Mouse (Mus musculus) heart, adult 8-10 months (tissue): ENCODE data around the gene Slc16a4. TPM values are rescaled to one million over a fixed set of nuclear protein-coding genes. Genes with fewer than 3 reads are reported as not detected.
"Not testable (repeated sequence)": the region's sequence is repeated elsewhere in the genome, so short reads cannot be mapped to it uniquely, and the experiment has no call there.

Source experiments
- DNase-seq: peaks from one replicate; pipeline ENCODE4 v3.0.0; 2022; ENCODE audit warnings: low spot score
- total RNA-seq, 4 experiments: library from RNA; stranded (reverse); gene quantifications; 2 replicates each; pipeline ENCODE4 v1.2.4; 2022

Gene Slc16a4
- total RNA-seq, 4 experiments from 2014 or later = 0.19 to 0.81 (median 0.44) TPM

DNA sequence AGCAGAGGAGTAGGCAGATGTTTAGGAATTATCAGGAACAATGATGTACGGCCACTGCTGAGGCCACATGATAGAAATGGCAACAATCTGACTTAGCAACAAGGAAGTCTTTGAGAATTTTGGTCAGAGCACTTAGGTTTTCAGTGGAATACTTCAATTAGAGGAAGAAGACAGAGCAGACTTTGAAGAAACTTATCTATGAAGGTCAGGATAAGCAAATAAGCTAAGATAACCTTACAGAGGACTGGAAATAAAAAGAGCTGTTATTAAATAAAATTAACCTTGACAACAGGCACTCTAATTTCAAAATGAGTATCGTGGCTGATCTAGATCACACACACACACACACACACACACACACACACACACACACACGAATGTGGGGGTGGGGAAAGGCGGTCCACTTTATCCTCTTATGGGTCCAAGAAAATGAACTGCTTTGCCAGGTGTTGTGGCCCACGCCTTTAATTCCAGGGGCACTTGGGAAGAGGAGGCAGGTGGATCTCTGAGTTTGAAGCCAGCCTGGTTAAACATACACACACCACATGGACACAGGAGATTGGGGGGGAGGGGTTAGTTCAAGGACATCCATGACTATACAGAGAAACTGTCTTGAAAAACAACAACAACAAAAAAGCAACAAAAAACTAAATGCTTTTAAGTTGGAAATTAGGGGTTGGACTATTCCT, 4.8 kb downstream of the Slc16a4 start:
- no peak for DNase-seq

DNA sequence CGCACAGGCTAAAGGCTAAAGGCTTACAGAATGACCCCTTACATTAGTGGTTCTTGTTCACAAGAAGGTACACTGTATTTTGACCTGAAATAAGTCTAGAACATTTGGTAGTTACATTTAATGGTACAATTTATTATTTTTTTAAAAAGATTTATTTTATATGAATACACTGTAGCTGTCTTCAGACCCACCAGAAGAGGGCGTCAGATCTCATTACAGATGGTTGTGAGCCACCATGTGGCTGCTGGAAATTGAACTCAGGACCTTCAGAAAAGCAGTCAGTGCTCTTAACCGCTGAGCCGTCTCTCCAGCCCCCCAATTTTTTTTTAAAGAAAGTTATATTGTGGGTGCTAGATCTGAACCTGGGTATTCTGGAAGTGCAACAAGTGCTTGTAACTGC, 5.9 kb downstream of the Slc16a4 start:
- DNase-seq = not testable (repeated sequence)

DNA sequence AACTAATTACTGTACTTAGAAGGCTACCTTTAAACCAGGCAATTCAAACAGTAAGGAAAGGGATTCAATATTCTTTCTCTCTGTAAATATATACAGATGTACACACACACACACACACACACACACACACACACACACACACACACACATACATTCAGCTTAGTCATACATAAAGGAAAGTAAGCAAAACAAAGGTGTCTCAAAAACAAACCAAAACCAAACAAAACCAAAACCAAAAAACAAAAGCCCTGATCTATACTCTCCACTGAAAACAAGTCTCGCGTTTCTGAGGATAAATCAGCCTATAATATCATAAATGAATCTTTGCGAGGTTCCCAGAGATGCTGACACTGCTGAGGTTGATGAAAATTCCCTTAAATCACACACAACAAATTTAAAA, 26.3 kb downstream of the Slc16a4 start:
- no peak for DNase-seq

DNA sequence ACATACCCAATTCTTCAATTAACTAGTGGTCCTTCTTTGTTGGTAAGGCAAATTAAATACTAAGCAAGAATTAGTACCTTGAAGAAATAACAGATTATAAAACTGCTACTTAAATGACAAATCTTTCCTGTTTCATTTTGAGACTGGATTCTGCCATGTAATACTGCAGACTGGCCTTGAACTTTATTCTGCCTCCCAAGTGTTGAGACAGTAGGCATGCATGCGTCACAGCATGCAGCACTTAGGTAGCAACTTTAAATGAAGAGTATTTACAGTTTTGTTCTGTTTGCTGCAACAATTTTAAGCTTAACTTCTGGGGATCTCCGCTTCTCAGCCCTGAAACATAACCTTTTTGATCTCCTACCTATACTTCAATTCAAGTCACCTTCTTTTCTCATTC, 30.1 kb downstream of the Slc16a4 start:
- DNase-seq = no peak

DNA sequence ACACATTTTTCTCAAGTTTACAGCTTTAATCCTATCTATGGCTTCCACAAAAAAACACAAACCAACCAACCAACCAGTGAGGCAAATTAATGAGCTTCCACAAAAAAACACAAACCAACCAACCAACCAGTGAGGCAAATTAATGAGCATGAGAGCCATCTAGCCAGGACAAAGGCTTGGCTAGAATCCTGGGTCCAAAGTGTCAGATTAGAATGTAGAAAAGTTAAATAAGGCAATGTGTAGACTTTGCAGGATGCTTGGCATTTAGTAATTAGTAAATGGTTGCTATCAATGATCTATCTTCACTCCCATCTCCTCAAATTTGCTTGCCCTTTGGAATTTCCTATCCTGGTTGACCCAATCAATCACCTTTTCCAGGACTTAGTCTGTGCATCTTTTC, 30.7 kb downstream of the Slc16a4 start:
- no peak for DNase-seq

DNA sequence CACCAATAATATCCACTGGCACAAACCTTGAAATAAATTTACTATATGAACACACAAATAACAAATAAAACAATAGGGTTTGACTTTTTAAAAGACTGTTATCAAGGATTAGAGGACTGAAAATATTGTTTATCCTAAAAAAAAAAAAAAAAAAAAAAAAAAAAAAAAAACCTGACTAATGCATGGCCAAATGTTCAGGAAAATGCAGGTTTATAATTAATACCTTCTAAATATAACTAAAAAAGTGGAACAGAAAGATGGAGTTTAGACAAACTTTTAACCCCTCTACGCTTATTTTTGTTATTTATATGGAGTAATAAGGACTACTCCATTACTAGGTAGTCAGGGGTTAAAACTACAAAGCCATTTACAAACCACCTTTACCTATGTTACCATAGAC, 35.4 kb downstream of the Slc16a4 start:
- no peak for DNase-seq

DNA sequence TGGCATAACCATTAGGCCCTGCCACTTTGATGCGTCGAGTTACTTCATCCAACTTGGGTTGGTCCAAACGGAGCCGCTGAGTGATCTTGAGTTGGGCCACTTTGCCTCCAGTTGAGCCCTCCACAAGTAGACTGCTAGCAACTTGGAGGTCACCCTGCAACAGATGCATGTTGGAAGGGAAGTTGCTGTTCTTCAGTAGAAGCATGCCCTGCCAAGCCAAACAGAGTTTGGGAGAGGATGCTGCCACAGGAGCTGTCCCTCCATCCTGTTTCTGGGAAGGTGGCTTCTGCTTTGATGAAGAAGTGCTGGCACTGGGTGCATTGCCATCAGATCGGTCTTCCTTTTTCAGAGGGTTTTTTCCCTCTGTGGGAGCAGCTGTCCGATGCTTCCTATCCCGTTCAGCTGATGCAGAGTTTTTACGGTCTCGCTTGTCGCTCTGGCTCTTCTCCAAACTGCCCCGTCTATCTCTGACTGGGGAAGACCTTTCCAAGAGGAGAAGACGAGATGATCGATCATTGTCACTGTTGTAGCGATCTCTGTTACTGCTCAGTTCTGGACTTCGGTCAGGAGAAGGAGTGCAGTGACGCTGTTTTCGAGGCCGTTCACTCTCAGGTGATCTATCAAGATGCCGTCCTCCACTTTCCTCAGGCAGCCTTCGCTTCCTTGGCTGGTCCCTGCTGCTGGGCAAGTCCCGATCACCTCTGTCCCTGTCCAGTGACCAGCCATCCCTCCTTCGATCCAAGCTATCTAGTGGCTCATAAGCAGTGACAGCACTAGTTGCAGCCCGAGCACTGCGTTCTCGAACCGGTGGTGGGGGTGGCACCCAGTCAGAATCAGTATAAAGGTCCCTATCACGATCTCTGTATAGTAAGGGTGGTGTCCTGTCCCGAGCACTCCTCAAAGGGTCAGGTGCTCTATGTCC, 39.7 kb downstream of the Slc16a4 start:
- DNase-seq = no peak

DNA sequence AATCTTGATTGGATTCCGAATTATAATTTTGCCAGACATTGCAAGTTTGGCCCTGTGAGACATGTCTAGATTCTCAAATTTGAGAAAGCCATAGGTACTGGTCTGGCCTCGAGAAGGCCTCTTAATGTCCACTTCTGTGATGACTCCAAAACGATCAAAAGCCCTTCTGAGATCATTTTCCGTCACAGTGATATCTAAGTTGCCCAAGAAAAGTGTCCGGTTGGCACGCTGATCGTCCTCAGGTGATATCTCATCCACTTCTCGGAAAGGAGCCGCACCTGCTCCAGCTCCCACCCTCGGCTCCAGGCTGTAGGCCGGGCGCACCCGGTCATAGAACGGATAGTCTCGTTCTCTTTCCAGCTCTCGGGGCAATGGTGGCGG, 40.7 kb downstream of the Slc16a4 start:
- no peak for DNase-seq

DNA sequence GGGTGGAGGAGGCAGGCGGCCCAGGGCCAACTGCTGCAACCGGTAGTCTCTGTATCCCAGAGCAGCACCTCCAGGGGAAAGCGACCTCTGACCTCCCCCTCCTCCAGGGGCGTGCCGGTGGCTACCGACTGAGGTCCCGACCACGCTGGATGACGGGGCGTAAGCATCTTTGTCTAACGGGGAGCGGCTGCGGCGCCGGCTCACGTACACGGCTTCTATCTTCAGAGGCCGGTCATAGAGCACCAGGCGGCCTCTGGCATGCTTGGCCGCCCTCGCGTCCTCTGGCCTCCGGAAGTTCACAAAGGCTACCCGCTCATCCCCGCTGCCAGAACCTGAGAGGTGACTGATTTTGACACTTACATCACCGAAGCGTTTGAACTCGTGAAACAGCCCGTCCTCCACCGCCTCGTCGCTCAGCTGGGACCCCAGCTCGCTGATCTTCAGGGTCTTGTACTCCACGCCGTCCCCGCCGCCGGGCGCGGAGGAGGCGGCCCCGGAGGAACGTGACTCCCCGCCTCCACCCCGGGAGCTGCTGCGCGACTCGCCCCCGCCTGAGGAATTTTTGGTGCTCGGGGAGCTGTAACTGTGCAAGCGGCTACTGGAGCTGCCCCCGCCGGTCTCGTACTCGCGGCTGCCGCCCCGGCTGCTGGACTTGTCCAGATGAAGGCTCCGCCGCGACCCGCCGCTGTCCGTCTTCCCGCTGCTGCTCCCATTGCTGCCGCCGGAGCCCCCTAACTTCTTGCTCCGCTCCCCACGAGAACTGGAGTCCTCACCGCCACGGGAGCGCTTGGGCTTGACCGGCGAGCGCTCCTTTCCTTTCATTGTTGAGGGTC, 41.3 kb downstream of the Slc16a4 start:
- DNase-seq = peak; percentile 27

DNA sequence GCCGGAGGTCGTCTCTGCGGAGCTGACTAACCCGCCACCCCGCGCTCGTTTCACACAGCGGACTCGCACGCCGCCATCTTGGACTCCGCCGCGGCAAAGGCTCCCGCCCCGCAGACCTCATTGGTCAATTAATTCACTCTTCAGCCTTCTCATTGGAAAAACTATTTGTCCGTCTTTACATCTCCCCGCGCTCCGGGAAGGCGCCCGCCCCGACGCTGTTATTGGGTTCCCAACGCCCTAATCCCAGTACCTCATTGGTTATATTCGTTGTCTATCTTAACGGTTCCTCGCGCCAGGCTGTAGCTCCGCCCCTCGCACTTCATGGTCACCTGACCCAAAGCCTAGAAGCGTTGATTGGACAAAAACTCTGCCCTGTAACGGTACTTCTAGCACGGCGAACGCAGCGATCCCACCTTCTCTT, 41.9 kb downstream of the Slc16a4 start:
- DNase-seq = peak; percentile 99

DNA sequence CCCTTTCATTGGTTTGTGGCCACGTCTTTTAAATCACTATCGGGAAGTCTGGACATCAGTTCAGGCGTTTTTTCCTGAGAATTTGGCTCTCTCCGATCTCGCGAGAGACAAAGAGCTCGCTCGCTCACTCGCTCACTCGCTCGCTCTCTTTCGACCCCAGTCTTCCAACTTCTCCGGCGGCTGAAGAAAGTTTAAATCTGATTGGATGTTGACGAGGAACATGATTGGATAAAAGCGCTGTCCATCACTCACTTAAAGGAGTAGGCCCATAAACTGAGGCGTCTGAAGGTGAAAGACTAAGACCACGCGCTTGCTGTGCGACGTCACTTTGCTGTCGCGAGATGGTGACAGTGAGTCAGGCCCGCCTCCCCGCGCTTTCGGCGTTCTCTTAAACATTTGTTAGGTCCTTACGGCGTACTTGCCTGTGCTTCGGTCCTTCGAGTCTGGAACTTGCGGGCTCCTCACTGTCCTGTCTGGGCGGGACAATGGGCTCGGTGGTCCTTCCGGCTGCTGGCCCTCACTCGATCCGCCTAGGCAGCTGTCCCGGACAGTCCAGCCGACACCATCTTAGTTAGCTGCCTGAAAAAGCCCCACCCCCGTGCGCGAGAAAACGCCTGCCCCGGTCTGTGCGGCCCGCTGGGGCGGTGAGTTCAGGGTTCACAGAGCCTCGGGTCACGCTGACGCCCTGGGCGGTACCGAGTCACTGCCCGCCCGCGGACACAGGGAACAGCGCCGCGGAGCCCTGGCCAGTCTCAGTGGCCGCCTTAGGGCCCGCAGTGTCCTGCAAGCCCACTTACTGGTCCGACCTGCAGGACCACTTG, 42.6 kb downstream of the Slc16a4 start, which contains the start of gene Rbm15:
TSS of gene Rbm15 (minus strand) at position 293 of the 821 bp plus-strand sequence.
- DNase-seq = peak; percentile 100

DNA sequence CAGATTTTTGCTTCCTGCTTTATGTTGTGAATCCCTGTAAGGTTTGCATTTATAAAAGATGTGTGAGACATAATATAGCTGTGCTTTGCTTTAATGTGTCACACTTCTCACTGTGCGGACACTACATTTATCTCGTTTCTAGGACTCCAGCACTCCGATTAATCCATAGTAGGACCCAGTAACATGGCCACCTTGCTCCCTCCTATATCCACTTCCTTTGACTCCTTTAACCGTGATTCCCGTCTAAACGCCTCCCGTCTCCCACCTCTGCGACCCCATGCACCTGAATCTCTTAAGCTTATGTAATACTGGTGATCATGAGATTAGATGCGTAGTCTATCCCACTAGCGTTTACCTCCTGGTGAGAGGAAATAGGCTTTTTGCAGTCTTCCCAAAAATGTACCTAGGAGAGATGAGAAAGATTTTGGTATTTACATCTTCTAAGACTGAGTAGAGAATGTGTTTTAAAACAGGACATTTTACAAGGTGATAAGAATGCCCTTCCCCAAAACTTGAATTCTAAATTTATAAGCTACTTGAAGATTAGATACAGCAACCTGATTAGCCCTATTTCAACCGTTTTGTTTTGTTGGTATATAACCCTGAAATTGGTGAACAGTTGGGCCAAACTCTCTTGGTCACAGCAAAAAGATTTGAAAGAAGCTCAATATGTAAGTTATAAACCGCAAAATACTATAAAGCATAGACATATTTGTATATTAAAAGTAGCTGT, 43.3 kb downstream of the Slc16a4 start:
- no peak for DNase-seq

DNA sequence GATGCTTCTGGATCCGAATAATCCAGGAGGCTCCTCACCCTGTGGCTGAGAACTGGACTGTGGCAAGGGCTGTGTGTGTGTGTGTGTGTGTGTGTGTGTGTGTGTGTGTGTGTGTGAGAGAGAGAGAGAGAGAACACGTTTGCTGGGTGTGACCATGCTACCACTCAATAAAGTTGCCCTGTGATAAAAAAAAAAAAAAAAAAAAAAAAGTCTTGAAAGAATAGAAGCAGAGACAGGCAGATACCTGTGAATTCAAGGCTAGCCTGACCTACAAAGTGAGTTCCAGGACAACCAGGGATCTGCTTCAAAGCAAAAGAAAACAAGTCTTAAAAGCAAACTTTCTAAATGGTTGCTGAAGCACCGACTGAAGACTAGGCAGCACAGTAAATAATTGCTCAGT, 52.9 kb downstream of the Slc16a4 start:
- no peak for DNase-seq

DNA sequence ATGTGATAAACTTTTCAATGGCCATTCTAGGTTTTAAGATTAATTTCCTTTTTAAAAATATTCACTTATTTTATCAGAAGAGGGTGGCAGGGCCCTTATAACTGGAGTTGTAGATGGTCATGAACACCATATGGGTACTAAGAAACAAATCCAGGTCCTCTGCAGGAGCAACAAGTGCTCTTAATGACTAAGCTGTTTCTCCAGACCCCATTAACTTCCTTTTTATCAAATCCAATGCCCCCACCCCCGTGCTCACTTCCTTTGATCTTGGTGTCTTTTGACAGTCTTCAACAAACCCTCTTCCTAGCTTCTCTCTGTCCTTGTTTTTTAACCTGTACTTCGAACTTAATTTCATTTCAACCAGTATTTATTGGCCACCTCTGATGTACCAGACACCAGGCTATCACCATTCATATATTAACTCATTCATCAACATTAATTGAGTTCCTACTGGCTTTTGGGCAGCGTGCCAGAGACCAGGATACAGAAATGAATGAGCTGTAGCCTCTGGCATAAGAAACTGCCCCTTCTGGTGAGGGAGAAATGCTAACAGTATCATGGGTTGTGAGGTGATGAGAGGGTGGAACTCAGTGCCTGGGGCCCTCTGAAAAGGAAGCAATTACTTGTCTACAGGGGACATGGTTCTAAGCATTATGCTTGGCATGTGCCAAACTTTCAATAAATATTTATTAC, 54.1 kb downstream of the Slc16a4 start:
- DNase-seq = no peak

DNA sequence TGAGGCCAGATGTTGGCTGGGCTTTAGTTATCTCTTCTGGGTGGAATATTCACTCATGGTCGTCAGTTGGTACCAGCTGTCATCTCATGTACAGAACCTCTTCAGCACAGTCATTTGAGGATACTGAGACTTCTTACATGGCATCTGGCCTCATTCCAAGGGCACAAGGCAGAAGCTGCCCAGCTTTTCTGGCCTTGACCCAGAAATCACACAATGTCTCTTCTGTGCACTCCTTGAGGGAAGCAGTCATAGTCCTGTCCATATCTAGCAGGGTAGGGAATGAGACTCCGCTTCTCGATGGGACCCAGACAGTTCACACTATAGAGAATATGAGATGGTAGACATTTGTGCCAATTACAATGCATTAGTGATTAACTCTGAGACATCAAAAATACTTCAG, 58.0 kb downstream of the Slc16a4 start:
- DNase-seq = no peak

DNA sequence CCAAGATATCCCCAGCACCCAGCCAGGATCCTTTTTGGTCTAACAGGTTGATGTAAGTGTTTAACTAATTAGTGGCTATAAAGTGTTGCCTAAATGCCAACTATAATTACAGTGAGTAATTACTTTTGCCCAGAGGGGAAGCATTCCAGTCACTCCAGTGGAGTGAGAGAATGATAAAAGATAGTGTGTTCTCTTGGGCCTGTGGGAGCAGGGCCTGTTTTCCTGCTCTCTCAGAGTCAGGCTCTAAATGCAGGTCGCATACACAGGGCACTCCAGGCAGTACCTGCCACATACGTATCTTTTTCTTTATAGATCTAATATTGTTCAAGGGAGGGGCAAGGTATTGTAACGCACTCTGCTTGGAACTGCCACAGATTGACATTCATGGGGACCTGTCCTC, 60.7 kb downstream of the Slc16a4 start:
- DNase-seq = no peak

DNA sequence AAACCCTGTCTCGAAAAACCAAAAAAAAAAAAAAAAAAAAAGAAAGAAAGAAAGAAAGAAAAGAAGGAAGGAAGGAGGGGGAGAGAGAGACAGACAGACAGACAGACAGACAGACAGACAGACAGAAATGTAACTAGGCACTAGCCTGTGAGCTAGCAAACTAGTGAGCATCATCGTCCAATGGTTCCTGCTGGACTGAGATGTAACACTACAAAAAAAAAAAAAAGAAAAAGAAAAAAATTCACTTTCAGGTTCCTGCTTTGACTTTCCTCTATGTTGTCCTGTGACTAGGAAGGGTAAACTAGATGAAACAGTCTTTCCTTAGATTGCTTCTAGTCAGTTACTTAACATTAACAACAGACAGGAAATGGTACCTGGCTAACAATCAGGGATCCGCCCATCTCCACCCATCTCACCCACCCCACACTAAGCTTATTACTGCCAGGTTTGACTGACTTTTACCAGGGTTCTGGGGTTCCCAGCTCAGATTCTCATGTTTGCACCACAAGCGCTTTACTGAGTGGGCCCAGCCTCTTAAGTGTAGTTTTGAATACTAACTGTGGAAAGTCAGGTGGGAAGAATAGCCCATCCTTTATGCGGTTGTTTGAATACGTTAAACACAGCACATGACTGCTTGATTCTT, 64.7 kb downstream of the Slc16a4 start:
- no peak for DNase-seq

DNA sequence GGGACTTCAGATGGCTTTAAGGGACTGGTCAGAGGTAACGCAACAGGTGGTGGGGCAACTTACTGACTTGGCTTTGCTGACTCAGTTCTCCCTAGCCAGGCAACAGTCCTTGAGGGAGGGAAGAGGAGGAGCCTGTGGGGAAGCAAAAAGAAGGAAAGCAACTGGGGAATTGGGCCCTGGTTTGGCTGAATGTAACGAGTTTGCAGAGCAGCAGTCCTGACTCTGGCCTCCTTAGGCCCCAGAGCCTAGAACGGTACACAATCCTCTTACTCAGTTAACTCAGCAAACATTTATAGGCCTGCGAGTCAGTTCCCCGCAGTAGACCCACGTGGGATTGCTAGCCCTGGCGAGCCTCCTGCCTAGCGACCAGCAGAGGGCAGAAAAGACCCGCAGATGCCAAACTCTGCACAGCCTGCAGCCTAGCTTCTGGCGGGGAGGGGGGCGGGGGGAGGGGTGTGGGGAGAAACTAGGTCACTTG, 66.0 kb downstream of the Slc16a4 start:
- DNase-seq = peak; percentile 72

DNA sequence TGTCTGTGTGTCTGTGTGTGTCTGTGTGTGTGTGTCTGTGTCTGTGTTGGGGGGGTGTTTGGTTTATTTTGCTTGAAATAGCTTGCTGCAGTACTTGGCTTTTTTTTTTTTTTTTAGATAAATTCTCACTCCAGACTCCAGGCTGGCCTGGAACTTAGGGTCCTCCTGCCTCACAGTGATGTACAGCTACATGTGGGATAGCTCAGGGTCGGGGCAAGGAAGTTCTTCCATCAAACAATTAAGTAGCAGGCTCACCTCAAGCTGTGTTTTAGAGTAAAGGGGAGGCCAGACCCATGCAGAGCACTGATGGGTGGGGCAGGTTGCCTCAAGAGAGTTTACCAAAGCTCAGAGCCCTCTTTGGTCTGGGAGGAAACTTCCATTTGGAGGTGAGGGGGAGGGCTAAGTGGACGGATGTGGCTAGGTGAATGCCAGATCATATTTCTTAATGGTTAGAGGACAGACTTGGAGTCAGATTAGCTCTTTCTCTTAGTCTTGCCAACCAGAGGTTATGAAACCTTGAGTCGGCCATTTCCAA, 66.7 kb downstream of the Slc16a4 start:
- no peak for DNase-seq
